Mouse (Mus musculus): ENCODE results near the gene Rasgrp3. TPM values are rescaled to one million over a fixed set of nuclear protein-coding genes. Genes with fewer than 3 reads are reported as not detected.

Gene Rasgrp3
- polyA plus RNA-seq, 1 experiment from 2014 or later, result 24.5 TPM

DNA sequence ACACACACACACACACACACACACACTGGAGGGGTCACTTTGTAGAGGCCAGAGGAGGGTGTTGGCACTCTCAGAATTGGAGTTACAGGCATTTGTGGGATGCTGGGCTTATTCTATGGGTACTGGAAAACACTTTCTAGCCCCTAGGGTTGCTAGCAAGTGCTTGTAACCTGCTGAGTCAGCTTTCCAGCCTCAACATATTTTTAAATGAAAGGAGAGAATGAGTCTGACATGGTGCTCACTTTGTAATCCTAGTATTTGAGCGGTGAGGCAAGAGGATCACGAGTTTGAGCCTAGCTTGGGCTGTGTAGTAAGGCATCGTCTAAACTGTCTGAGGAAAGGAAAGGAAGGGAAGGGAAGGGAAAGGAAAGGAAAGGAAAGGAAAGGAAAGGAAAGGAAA lies 825 bp upstream of the Rasgrp3 start:
- TF ChIP-seq CTCF (IDR thresholded peaks at IDR 0.05; ENCODE audit: low read depth), result no peak

DNA sequence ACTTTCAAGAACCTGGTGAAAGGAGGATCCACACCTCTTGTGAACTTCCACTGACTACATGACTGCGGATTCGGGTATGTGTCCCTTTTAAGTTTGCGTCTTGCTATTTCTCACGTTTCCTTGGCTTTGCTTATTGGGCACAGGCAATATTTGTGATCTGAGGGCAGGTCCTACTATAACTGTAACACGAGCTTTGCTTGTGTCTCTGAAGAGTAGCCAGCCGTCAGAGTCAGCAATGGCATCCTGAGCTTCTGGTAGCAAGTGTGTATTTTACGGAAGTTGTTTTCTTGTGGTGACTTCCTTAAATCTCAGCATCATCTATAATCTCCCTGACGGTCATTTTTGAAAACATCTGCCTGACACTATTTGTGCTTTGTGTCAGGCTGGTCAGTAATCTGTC lies 399 bp downstream of the Rasgrp3 start:
- no peak for TF ChIP-seq CTCF (IDR thresholded peaks at IDR 0.05; ENCODE audit: low read depth)
- Histone ChIP-seq H3K9ac (no peak overlapping the region; the same call in 1 of the 2 replicates), H3K4me2 (0 out of 2 replicates have a peak overlapping the region, but pooled peaks have one; percentile 11), H3K27me3 (ENCODE audit: insufficient read depth, low read length) (no peaks in the 10 kb centered on the region), H3K4me3 (ENCODE audit: low read depth, low read length) (peak overlapping the region; percentile 28), H3K27ac (ENCODE audit: low read depth) (peak overlapping the region; percentile 76), H3K9me3 (ENCODE audit: low read depth, low read length) (no peaks in the 10 kb centered on the region), H3K4me1 (ENCODE audit: insufficient read depth) (no peaks in the 10 kb centered on the region), H3K36me3 (ENCODE audit: insufficient read depth) (no peaks in the 10 kb centered on the region)
- 48% methylated on average over 8 of the region's 8 CpGs for WGBS
- DNase-seq (peak; percentile 26), ATAC-seq (ENCODE audit: insufficient read depth) (no peak)

More for the DNA sequence above, 825 bp upstream of the Rasgrp3 start:
- no peaks in the 10 kb centered on the region for H3K27me3 ChIP-seq (ENCODE audit: insufficient read depth, low read length)
- ATAC-seq (ENCODE audit: insufficient read depth) (no peak), DNase-seq (no peak)
- 65% methylated on average over 3 of the region's 3 CpGs for WGBS
- no peak overlapping the region for H3K4me3 ChIP-seq (ENCODE audit: low read depth, low read length)
- H3K9me3 ChIP-seq (ENCODE audit: low read depth, low read length), result no peaks in the 10 kb centered on the region
- no peak overlapping the region for H3K4me2 ChIP-seq
- H3K36me3 ChIP-seq (ENCODE audit: insufficient read depth), result no peaks in the 10 kb centered on the region
- no peak overlapping the region for H3K9ac ChIP-seq
- H3K4me1 ChIP-seq (ENCODE audit: insufficient read depth), result no peaks in the 10 kb centered on the region
- no peak overlapping the region; the same call in 1 of the 2 replicates for H3K27ac ChIP-seq (ENCODE audit: low read depth)

- Histone ChIP-seq H3K36me3 (ENCODE audit: insufficient read depth) (no peaks in the 10 kb centered on the region), H3K27me3 (ENCODE audit: insufficient read depth, low read length) (no peaks in the 10 kb centered on the region), H3K27ac (ENCODE audit: low read depth) (peak overlapping the region; percentile 4; the same call in 1 of the 2 replicates), H3K4me2 (peak overlapping the region; percentile 11; the same call in 1 of the 2 replicates), H3K9ac (peak overlapping the region; percentile 42; the same call in 1 of the 2 replicates), H3K4me1 (ENCODE audit: insufficient read depth) (no peaks in the 10 kb centered on the region), H3K4me3 (ENCODE audit: low read depth, low read length) (peak overlapping the region; percentile 28), H3K9me3 (ENCODE audit: low read depth, low read length) (no peaks in the 10 kb centered on the region)
- no peak for TF ChIP-seq CTCF (IDR thresholded peaks at IDR 0.05; ENCODE audit: low read depth)
- ATAC-seq (ENCODE audit: insufficient read depth) (no peak), DNase-seq (no peak)
- 47% methylated on average over 6 of the region's 6 CpGs for WGBS
Measured at GRCm38 (mm10) chr17:75436819-75437218, 1.1 kb downstream of the Rasgrp3 start.

DNA sequence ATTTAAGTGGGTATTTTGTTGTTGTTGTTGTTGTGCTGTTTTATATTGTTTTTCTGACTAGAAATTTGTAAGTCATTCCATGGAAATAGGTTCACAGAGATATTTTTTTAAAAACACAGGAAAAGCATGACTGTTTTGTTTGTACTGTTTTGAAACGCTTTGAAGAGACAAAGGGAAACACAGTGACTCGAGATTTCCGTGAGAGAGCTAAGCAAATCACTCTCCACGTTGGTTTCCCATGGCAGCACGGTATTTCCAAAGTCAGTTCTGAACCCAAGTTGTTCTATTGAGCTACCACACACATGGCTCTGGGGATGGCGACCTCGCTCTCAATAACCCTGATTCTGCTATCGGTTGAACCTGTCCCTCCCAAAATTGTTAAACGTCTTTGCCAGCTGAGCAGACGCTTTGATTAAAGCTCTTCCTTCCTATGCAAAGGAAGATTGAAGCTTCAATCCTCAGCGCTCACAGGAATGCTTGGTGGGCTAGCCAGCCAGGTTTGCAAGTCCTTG lies 1.6 kb downstream of the Rasgrp3 start:
- WGBS, result 51% methylated on average over 11 of the region's 11 CpGs
- peak overlapping the region; percentile 42; the same call in 1 of the 2 replicates for H3K9ac ChIP-seq
- ATAC-seq (ENCODE audit: insufficient read depth) (no peak), DNase-seq (no peak)
- H3K9me3 ChIP-seq (ENCODE audit: low read depth, low read length), result no peaks in the 10 kb centered on the region
- H3K27ac ChIP-seq (ENCODE audit: low read depth), result peak overlapping the region; percentile 37; the same call in 1 of the 2 replicates
- H3K4me3 ChIP-seq (ENCODE audit: low read depth, low read length), result peak overlapping the region; percentile 28
- no peaks in the 10 kb centered on the region for H3K4me1 ChIP-seq (ENCODE audit: insufficient read depth)
- TF ChIP-seq CTCF (IDR thresholded peaks at IDR 0.05; ENCODE audit: low read depth), result no peak
- no peaks in the 10 kb centered on the region for H3K36me3 ChIP-seq (ENCODE audit: insufficient read depth)
- no peaks in the 10 kb centered on the region for H3K27me3 ChIP-seq (ENCODE audit: insufficient read depth, low read length)
- H3K4me2 ChIP-seq, result peak overlapping the region; percentile 37

- no peak for ATAC-seq (ENCODE audit: insufficient read depth)
- DNase-seq, result no peak
Measured at GRCm38 (mm10) chr17:75438162-75438561, 2.5 kb downstream of the Rasgrp3 start.

DNA sequence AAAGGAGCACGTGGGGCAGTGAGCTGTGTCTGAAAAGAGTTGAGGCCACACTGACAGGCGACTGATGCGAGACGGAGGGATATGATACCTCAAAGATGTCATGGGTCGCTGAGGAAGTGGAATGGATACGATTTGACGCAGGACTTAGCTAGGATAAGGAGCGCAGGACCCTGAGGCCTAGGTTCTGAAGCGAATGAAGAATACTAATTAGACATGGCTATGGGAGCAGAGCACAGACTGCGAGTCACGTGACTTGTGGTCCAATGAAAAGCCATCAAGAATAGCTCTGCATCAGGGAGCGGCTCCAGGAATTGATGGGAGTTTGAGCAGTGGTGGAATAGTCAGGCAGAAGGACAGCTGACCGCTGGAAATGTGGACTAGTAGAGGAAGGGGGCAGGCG lies 3.4 kb downstream of the Rasgrp3 start:
- TF ChIP-seq CTCF (IDR thresholded peaks at IDR 0.05; ENCODE audit: low read depth), result no peak
- no peaks in the 10 kb centered on the region for H3K36me3 ChIP-seq (ENCODE audit: insufficient read depth)
- H3K9ac ChIP-seq, result no peak overlapping the region
- no peak overlapping the region for H3K4me3 ChIP-seq (ENCODE audit: low read depth, low read length)
- no peaks in the 10 kb centered on the region for H3K4me1 ChIP-seq (ENCODE audit: insufficient read depth)
- H3K27me3 ChIP-seq (ENCODE audit: insufficient read depth, low read length), result no peaks in the 10 kb centered on the region
- no peak for DNase-seq
- H3K4me2 ChIP-seq, result peak overlapping the region; percentile 24; the same call in 1 of the 2 replicates
- no peak for ATAC-seq (ENCODE audit: insufficient read depth)
- no peak overlapping the region for H3K27ac ChIP-seq (ENCODE audit: low read depth)
- H3K9me3 ChIP-seq (ENCODE audit: low read depth, low read length), result no peaks in the 10 kb centered on the region
- whole genome bisulfite sequencing, result 77% methylated on average over 14 of the region's 14 CpGs

More at GRCm38 (mm10) chr17:75438162-75438561, 2.5 kb downstream of the Rasgrp3 start:
- Histone ChIP-seq H3K4me1 (ENCODE audit: insufficient read depth) (no peaks in the 10 kb centered on the region), H3K27me3 (ENCODE audit: insufficient read depth, low read length) (no peaks in the 10 kb centered on the region), H3K4me2 (peak overlapping the region; percentile 37; the same call in 1 of the 2 replicates), H3K9ac (no peak overlapping the region), H3K4me3 (ENCODE audit: low read depth, low read length) (0 out of 2 replicates have a peak overlapping the region, but pooled peaks have one; percentile 8), H3K27ac (ENCODE audit: low read depth) (no peak overlapping the region), H3K36me3 (ENCODE audit: insufficient read depth) (no peaks in the 10 kb centered on the region), H3K9me3 (ENCODE audit: low read depth, low read length) (no peaks in the 10 kb centered on the region)
- 44% methylated on average over 5 of the region's 5 CpGs for WGBS
- TF ChIP-seq CTCF (IDR thresholded peaks at IDR 0.05; ENCODE audit: low read depth), result no peak

- Histone ChIP-seq H3K27me3 (ENCODE audit: insufficient read depth, low read length) (no peaks in the 10 kb centered on the region), H3K4me1 (ENCODE audit: insufficient read depth) (no peaks in the 10 kb centered on the region), H3K9me3 (ENCODE audit: low read depth, low read length) (no peaks in the 10 kb centered on the region), H3K27ac (ENCODE audit: low read depth) (no peak overlapping the region), H3K9ac (no peak overlapping the region), H3K36me3 (ENCODE audit: insufficient read depth) (no peaks in the 10 kb centered on the region), H3K4me2 (no peak overlapping the region), H3K4me3 (ENCODE audit: low read depth, low read length) (no peak overlapping the region)
- 52% methylated on average over 7 of the region's 7 CpGs for WGBS
- ATAC-seq (ENCODE audit: insufficient read depth) (no peak), DNase-seq (peak; percentile 61)
- TF ChIP-seq CTCF (IDR thresholded peaks at IDR 0.05; ENCODE audit: low read depth), result no peak
Measured at GRCm38 (mm10) chr17:75440619-75441018, 4.9 kb downstream of the Rasgrp3 start.

Data from lung, embryonic 14.5 days (tissue).